Comparison of ENCODE assay signal across 10 mouse cellular contexts in genomic region chr17:34653746-34654285, GRCm38 (mm10). TPM values are rescaled to one million over a fixed set of nuclear protein-coding genes. Genes with fewer than 3 reads are reported as not detected.
DNase-seq lines count a peak whose midpoint lies in the region; ATAC-seq and TF ChIP-seq lines count a peak whose summit lies in the region.
"Had no signal": no experiment of that assay in that cellular context is flagged by ENCODE, and none has a peak within 500 bp of the region (broad histone marks: within the 10 kb centered on the region; RNA-seq: fewer than 3 reads in every experiment).

No protein-coding gene starts in this region.

- peak; percentile 60 for TF ChIP-seq CTCF in cerebellum, adult 2 months (IDR thresholded peaks at IDR 0.05; ENCODE audit: borderline replicate concordance, insufficient read depth, low read depth, low read length)
- TF ChIP-seq CTCF in spleen, adult 2 months (IDR thresholded peaks at IDR 0.05; ENCODE audit: extremely low read depth, insufficient read depth, insufficient read length, insufficient replicate concordance), result peak; percentile 49; the same call in 1 of the 2 replicates

- peak; percentile 52 for DNase-seq in hindbrain, embryonic 10.5 days (ENCODE audit: low spot score)
- DNase-seq in urinary bladder, postnatal 25 days (ENCODE audit: low spot score), result peak; percentile 74
- DNase-seq in urinary bladder, adult 18-20 months (ENCODE audit: low spot score in 2 of 2), result no peak
- DNase-seq in cerebellum, adult 2 months, result peak; percentile 43 to 59
- DNase-seq in kidney, postnatal 4 days, result peak; percentile 70 to 74
- DNase-seq in spleen, adult 2 months (ENCODE audit: low read depth in 1 of 2, low spot score in 2 of 2), result no peak
- no peak for DNase-seq in urinary bladder, postnatal 10 days (ENCODE audit: low spot score)

- no peaks in the 10 kb centered on the region; the same call in 1 of the 2 replicates for H3K27me3 ChIP-seq in hindbrain, embryonic 10.5 days (ENCODE audit: insufficient read depth, poor library complexity, severe bottlenecking)
- H3K27me3 ChIP-seq in hindbrain, embryonic 16.5 days (replicated peaks; ENCODE audit: control insufficient read depth, insufficient read depth, low read length), result no peaks in the 10 kb centered on the region; the same call in 1 of the 2 replicates
- no peaks in the 10 kb centered on the region for H3K27me3 ChIP-seq in cerebellum, adult 2 months (ENCODE audit: control insufficient read depth, insufficient read depth, low read length)
- H3K27me3 ChIP-seq in spleen, adult 2 months (ENCODE audit: control insufficient read depth, insufficient read depth, low read length), result no peaks in the 10 kb centered on the region

- H3K27ac ChIP-seq in hindbrain, embryonic 10.5 days, result no peak overlapping the region
- no peak overlapping the region for H3K27ac ChIP-seq in hindbrain, embryonic 16.5 days (ENCODE audit: low read depth, low read length)
- no peak overlapping the region for H3K27ac ChIP-seq in cerebellum, adult 2 months (ENCODE audit: insufficient read depth, low read length)
- H3K27ac ChIP-seq in spleen, adult 2 months (ENCODE audit: insufficient read depth, low read length), result no peak overlapping the region
- H3K27ac ChIP-seq: embryonic facial prominence, embryonic 15.5 days; limb, embryonic 12.5 days had no signal

- H3K4me3 ChIP-seq in hindbrain, embryonic 10.5 days, result no peak overlapping the region
- no peak overlapping the region for H3K4me3 ChIP-seq in hindbrain, embryonic 16.5 days (ENCODE audit: low read length)
- no peak overlapping the region for H3K4me3 ChIP-seq in cerebellum, adult 2 months (replicated peaks; ENCODE audit: insufficient read depth, low read depth, low read length)
- no peak overlapping the region for H3K4me3 ChIP-seq in spleen, adult 2 months (ENCODE audit: extremely low read depth, insufficient read depth, insufficient read length)
- H3K4me3 ChIP-seq: embryonic facial prominence, embryonic 15.5 days; limb, embryonic 12.5 days had no signal

- peaks cover 35% of the 10 kb centered on the region for H3K4me1 ChIP-seq in hindbrain, embryonic 10.5 days (replicated peaks)
- peaks cover 5% of the 10 kb centered on the region for H3K4me1 ChIP-seq in hindbrain, embryonic 16.5 days (ENCODE audit: control insufficient read depth, insufficient read depth, low read depth, low read length)
- peaks cover 6% of the 10 kb centered on the region; the same call in 1 of the 2 replicates for H3K4me1 ChIP-seq in cerebellum, adult 2 months (ENCODE audit: control insufficient read depth, insufficient read depth, low read length)
- peaks cover 7% of the 10 kb centered on the region; the same call in 1 of the 2 replicates for H3K4me1 ChIP-seq in spleen, adult 2 months (ENCODE audit: control insufficient read depth, insufficient read depth, insufficient read length)

- no peaks in the 10 kb centered on the region for H3K9me3 ChIP-seq in hindbrain, embryonic 10.5 days
- no peaks in the 10 kb centered on the region for H3K9me3 ChIP-seq in hindbrain, embryonic 16.5 days (ENCODE audit: control insufficient read depth, low read length)
- H3K9me3 ChIP-seq: embryonic facial prominence, embryonic 15.5 days; limb, embryonic 12.5 days had no signal

- H3K9ac ChIP-seq in hindbrain, embryonic 16.5 days (ENCODE audit: low read depth, low read length), result no peak overlapping the region
- H3K9ac ChIP-seq: embryonic facial prominence, embryonic 15.5 days; limb, embryonic 12.5 days had no signal

- ATAC-seq in hindbrain, embryonic 16.5 days, result no peak

- no peak for TF ChIP-seq POLR2A in cerebellum, adult 2 months (IDR thresholded peaks at IDR 0.05; ENCODE audit: borderline replicate concordance, insufficient read depth, low read length)
- TF ChIP-seq POLR2A in spleen, adult 2 months (IDR thresholded peaks at IDR 0.05; ENCODE audit: low read depth, low read length), result no peak

- no peak overlapping the region for H3K4me2 ChIP-seq in hindbrain, embryonic 16.5 days (ENCODE audit: low read length)
- H3K4me2 ChIP-seq: embryonic facial prominence, embryonic 15.5 days; limb, embryonic 12.5 days had no signal

- WGBS in hindbrain, embryonic 10.5 days, result 69% methylated on average over 9 of the region's 9 CpGs
- 60% methylated on average over 9 of the region's 9 CpGs for WGBS in hindbrain, embryonic 16.5 days
- WGBS in cerebellum, adult 2 months, result 64% methylated on average over 9 of the region's 9 CpGs
- 69% methylated on average over 9 of the region's 9 CpGs for WGBS in spleen, adult 2 months

- peaks cover 68% of the 10 kb centered on the region for H3K36me3 ChIP-seq in hindbrain, embryonic 10.5 days
- peaks cover 39% of the 10 kb centered on the region for H3K36me3 ChIP-seq in hindbrain, embryonic 16.5 days (ENCODE audit: control insufficient read depth, insufficient read depth, low read length)
- peaks cover 38% of the 10 kb centered on the region for H3K36me3 ChIP-seq in spleen, adult 2 months (ENCODE audit: control insufficient read depth, insufficient read depth, low read length)

RNA-seq across cellular contexts. Expression of gene Atf6b, which starts 6.9 kb away (rescaled TPM):
- 111 and 118 TPM in 2 replicates for polyA plus RNA-seq in hindbrain, embryonic 10.5 days (2016; fragmentation: Nextera tagmentation; extraction: Ambion mirVana)
- 110 and 121 TPM in 2 replicates for polyA plus RNA-seq in hindbrain, embryonic 16.5 days (2015; fragmentation: Nextera tagmentation; extraction: Ambion mirVana)
- polyA plus RNA-seq in cerebellum, adult 2 months (2012; rRNA removed), result 61.4 and 69.4 TPM in 2 replicates
- 76.4 and 102 TPM in 2 replicates for polyA plus RNA-seq in spleen, adult 2 months (2012; rRNA removed)

RNA-seq across cellular contexts. Expression of gene Fkbpl, which starts 9.3 kb away (rescaled TPM):
- polyA plus RNA-seq in hindbrain, embryonic 10.5 days (2016; fragmentation: Nextera tagmentation; extraction: Ambion mirVana), result 19.4 and 19.6 TPM in 2 replicates
- 13.5 and 17.0 TPM in 2 replicates for polyA plus RNA-seq in hindbrain, embryonic 16.5 days (2015; fragmentation: Nextera tagmentation; extraction: Ambion mirVana)
- polyA plus RNA-seq in cerebellum, adult 2 months (2012; rRNA removed), result 7.4 and 8.5 TPM in 2 replicates
- polyA plus RNA-seq in spleen, adult 2 months (2012; rRNA removed), result 1.4 and 1.6 TPM in 2 replicates

RNA-seq across cellular contexts. Expression of gene Tnxb, which starts 16.5 kb away (rescaled TPM):
- polyA plus RNA-seq in hindbrain, embryonic 10.5 days (2016; fragmentation: Nextera tagmentation; extraction: Ambion mirVana), result 0.01 and 0.02 TPM in 2 replicates
- 0.30 and 0.34 TPM in 2 replicates for polyA plus RNA-seq in hindbrain, embryonic 16.5 days (2015; fragmentation: Nextera tagmentation; extraction: Ambion mirVana)
- 1.6 and 1.8 TPM in 2 replicates for polyA plus RNA-seq in cerebellum, adult 2 months (2012; rRNA removed)
- 34.1 and 34.4 TPM in 2 replicates for polyA plus RNA-seq in spleen, adult 2 months (2012; rRNA removed)
- polyA plus RNA-seq: limb, embryonic 12.5 days had no signal

RNA-seq across cellular contexts. Expression of gene Prrt1, which starts 24.5 kb away (rescaled TPM):
- 0.58 and 1.4 TPM in 2 replicates for polyA plus RNA-seq in hindbrain, embryonic 10.5 days (2016; fragmentation: Nextera tagmentation; extraction: Ambion mirVana)
- polyA plus RNA-seq in hindbrain, embryonic 16.5 days (2015; fragmentation: Nextera tagmentation; extraction: Ambion mirVana), result 6.8 and 8.1 TPM in 2 replicates
- polyA plus RNA-seq in cerebellum, adult 2 months (2012; rRNA removed), result 194 and 222 TPM in 2 replicates
- polyA plus RNA-seq in spleen, adult 2 months (2012; rRNA removed), result 9.5 and 9.9 TPM in 2 replicates

RNA-seq across cellular contexts. Expression of gene Ppt2, which starts 25.5 kb away (rescaled TPM):
- polyA plus RNA-seq in hindbrain, embryonic 10.5 days (2016; fragmentation: Nextera tagmentation; extraction: Ambion mirVana), result 22.7 and 28.7 TPM in 2 replicates
- 19.9 and 23.5 TPM in 2 replicates for polyA plus RNA-seq in hindbrain, embryonic 16.5 days (2015; fragmentation: Nextera tagmentation; extraction: Ambion mirVana)
- 57.3 and 66.9 TPM in 2 replicates for polyA plus RNA-seq in cerebellum, adult 2 months (2012; rRNA removed)
- polyA plus RNA-seq in spleen, adult 2 months (2012; rRNA removed), result 31.7 and 36.3 TPM in 2 replicates

Comparison
In these comparisons a context has a peak if more than half of its experiments do, and no peak if none do; other contexts are left out.
1. DNase-seq: peak in hindbrain, embryonic 10.5 days (single experiment), urinary bladder, postnatal 25 days (single experiment), cerebellum, adult 2 months (2 of 2) and kidney, postnatal 4 days (2 of 2); none in urinary bladder, adult 18-20 months (0 of 2), spleen, adult 2 months (0 of 2) and urinary bladder, postnatal 10 days (single experiment).
2. RNA of gene Tnxb, which starts 16.5 kb away (polyA plus RNA-seq): 34.1 to 34.4 TPM in spleen, adult 2 months; 1.6 to 1.8 TPM in cerebellum, adult 2 months, 0.30 to 0.34 TPM in hindbrain, embryonic 16.5 days and 0.01 to 0.02 TPM in hindbrain, embryonic 10.5 days; every median in the first group is over 10 times any median in the second.